ENCODE assay signal across 9 mouse cellular contexts in the genomic region with DNA sequence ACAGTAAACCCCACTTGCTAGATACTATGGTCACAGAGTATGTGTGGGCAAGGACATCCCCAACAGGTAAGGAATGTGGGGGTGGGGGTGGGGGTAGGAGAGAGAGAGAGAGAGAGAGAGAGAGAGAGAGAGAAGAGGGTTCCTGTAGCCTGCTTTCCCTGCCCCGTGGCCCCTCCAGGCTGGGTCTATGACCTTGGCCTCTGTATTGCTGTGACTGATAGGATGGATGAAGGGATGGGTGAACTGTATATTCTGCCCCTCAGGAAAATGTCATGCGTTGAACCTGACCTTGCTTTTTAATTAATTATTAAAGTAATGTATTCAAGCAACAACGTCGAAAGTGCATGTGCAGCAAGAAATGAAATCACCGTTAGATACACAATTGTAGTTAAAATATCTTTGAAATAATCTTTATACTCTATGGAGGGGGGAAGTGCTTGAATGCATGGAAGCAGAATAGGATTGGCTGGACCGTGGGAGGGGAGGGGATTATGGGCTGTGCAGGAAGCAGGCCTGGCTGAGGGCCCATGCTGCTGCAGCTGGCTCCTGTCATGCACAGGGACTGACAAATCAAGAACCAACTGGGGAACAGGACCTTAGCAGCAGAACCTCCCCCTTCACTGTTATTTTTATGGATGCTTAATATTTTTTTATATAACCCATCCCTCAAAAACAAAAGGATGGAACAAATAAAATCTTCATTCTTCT. TPM values are rescaled to one million over a fixed set of nuclear protein-coding genes. Genes with fewer than 3 reads are reported as not detected.
A peak's percentile ranks its signal among the peaks of the same experiment; 100 is the strongest.
DNase-seq lines count a peak whose midpoint lies in the region; ATAC-seq and TF ChIP-seq lines count a peak whose summit lies in the region.
"Had no signal": no experiment of that assay in that cellular context is flagged by ENCODE, and none has a peak within 500 bp of the region (broad histone marks: within the 10 kb centered on the region; RNA-seq: fewer than 3 reads in every experiment).

No protein-coding gene starts in this region.

- 0 out of 2 replicates have a peak, but pooled peaks cover 6% of the 10 kb centered on the region for H3K4me1 ChIP-seq in kidney, embryonic 14.5 days (ENCODE audit: control insufficient read depth, insufficient read depth, low read length)
- 0 out of 2 replicates have a peak, but pooled peaks cover 2% of the 10 kb centered on the region for H3K4me1 ChIP-seq in hindbrain, postnatal 0 days (ENCODE audit: insufficient read depth, low read length)
- peaks cover 9% of the 10 kb centered on the region; the same call in 1 of the 2 replicates for H3K4me1 ChIP-seq in midbrain, embryonic 13.5 days (replicated peaks)

- H3K4me3 ChIP-seq in kidney, embryonic 14.5 days (ENCODE audit: low read length) = no peak overlapping the region
- no peak overlapping the region for H3K4me3 ChIP-seq in hindbrain, postnatal 0 days (ENCODE audit: low read length)
- H3K4me3 ChIP-seq in midbrain, embryonic 13.5 days (replicated peaks) = no peak overlapping the region

- peak; percentile 84 for ATAC-seq in kidney, embryonic 14.5 days (ENCODE audit: low FRiP score, low TSS enrichment)
- ATAC-seq in hindbrain, postnatal 0 days = 0 out of 2 replicates have a peak, but pooled peaks have one; percentile 59
- peak; percentile 46; the same call in 1 of the 2 replicates for ATAC-seq in midbrain, embryonic 13.5 days

- no peak for TF ChIP-seq CTCF in hindbrain, postnatal 0 days (IDR thresholded peaks at IDR 0.05; ENCODE audit: low read depth)

- no peaks in the 10 kb centered on the region for H3K27me3 ChIP-seq in kidney, embryonic 14.5 days (ENCODE audit: control insufficient read depth, insufficient read depth, low read length)
- no peaks in the 10 kb centered on the region for H3K27me3 ChIP-seq in hindbrain, postnatal 0 days (ENCODE audit: insufficient read depth, low read length)
- 0 out of 2 replicates have a peak, but pooled peaks cover 3% of the 10 kb centered on the region for H3K27me3 ChIP-seq in midbrain, embryonic 13.5 days

- 61% methylated on average over 6 of the region's 6 CpGs for WGBS in kidney, embryonic 14.5 days
- WGBS in hindbrain, postnatal 0 days = 59% methylated on average over 6 of the region's 6 CpGs
- 60% methylated on average over 6 of the region's 6 CpGs for WGBS in midbrain, embryonic 13.5 days

- no peak overlapping the region for H3K27ac ChIP-seq in kidney, embryonic 14.5 days (ENCODE audit: low read depth, low read length)
- H3K27ac ChIP-seq in hindbrain, postnatal 0 days = no peak overlapping the region
- H3K27ac ChIP-seq in midbrain, embryonic 13.5 days = no peak overlapping the region

- no peaks in the 10 kb centered on the region for H3K9me3 ChIP-seq in kidney, embryonic 14.5 days (ENCODE audit: control insufficient read depth, low read length)
- no peaks in the 10 kb centered on the region for H3K9me3 ChIP-seq in hindbrain, postnatal 0 days (ENCODE audit: low read length)
- no peaks in the 10 kb centered on the region for H3K9me3 ChIP-seq in midbrain, embryonic 13.5 days

- no peak overlapping the region for H3K9ac ChIP-seq in kidney, embryonic 14.5 days (ENCODE audit: low read depth, low read length)
- no peak overlapping the region for H3K9ac ChIP-seq in hindbrain, postnatal 0 days (replicated peaks; ENCODE audit: low read length)
- no peak overlapping the region for H3K9ac ChIP-seq in midbrain, embryonic 13.5 days (replicated peaks)

- no peak overlapping the region for H3K4me2 ChIP-seq in kidney, embryonic 14.5 days (replicated peaks; ENCODE audit: low read depth, low read length)
- no peak overlapping the region for H3K4me2 ChIP-seq in hindbrain, postnatal 0 days (ENCODE audit: low read depth, low read length)
- H3K4me2 ChIP-seq in midbrain, embryonic 13.5 days (replicated peaks) = no peak overlapping the region

- no peaks in the 10 kb centered on the region for H3K36me3 ChIP-seq in kidney, embryonic 14.5 days (ENCODE audit: control insufficient read depth, insufficient read depth, low read length)
- no peaks in the 10 kb centered on the region for H3K36me3 ChIP-seq in hindbrain, postnatal 0 days (ENCODE audit: insufficient read depth, low read length)
- H3K36me3 ChIP-seq in midbrain, embryonic 13.5 days = no peaks in the 10 kb centered on the region

- peak; percentile 18 for DNase-seq in adrenal gland, postnatal 14 days
- DNase-seq in adrenal gland, adult 2 months = no peak
- DNase-seq in kidney, adult 8-10 months = no peak
- peak; percentile 62 for DNase-seq in hindbrain, postnatal 0 days (ENCODE audit: low spot score)
- DNase-seq in layer of hippocampus, adult 18-20 months (ENCODE audit: low spot score in 2 of 2) = no peak
- no peak for DNase-seq in right cerebral cortex, postnatal 4 days

RNA-seq across cellular contexts. Expression of a gene that starts 46.1 kb away (rescaled TPM):
- total RNA-seq in adrenal gland, postnatal 14 days (2021) = not detected in 2 replicates
- total RNA-seq in adrenal gland, adult 2 months (2021) = not detected
- polyA plus RNA-seq in adrenal gland, adult 2 months (2012; rRNA removed) = not detected in 2 replicates
- polyA plus RNA-seq in kidney, embryonic 14.5 days (2014; fragmentation: Nextera tagmentation; extraction: Ambion mirVana) = 2.9 and 4.2 TPM in 2 replicates
- 19.0 and 30.2 TPM in 2 replicates for total RNA-seq in hindbrain, postnatal 0 days (2014; rRNA removed)
- 42.1 and 42.6 TPM in 2 replicates for polyA plus RNA-seq in hindbrain, postnatal 0 days (2015; fragmentation: Nextera tagmentation; extraction: Ambion mirVana)
- 14.5 and 18.1 TPM in 2 replicates for polyA plus RNA-seq in midbrain, embryonic 13.5 days (2015; fragmentation: Nextera tagmentation; extraction: Ambion mirVana)
- 1 to 10 TPM; 6.0 to 6.4 TPM for total RNA-seq in layer of hippocampus, adult 18-20 months (2021)
- total RNA-seq: megakaryocyte progenitor cell, adult 5-6 weeks had no signal

Comparison
In these comparisons a context has a peak if more than half of its experiments do, and no peak if none do; other contexts are left out.
1. DNase-seq: peak in adrenal gland, postnatal 14 days (single experiment) and hindbrain, postnatal 0 days (single experiment); none in adrenal gland, adult 2 months (single experiment), kidney, adult 8-10 months (0 of 2), layer of hippocampus, adult 18-20 months (0 of 2) and right cerebral cortex, postnatal 4 days (single experiment).
2. Peak in every context shown above with its lines, with median percentiles within 50 percentile points of each other: ATAC-seq.